Mouse (Mus musculus) ES-Bruce4 (cell line): Measurements from ENCODE around the gene Ccser1.

Experiments used
- CTCF ChIP-seq: IDR thresholded peaks from one replicate; pipeline ENCODE4 v1.8.1; 2011; ENCODE audit warnings: low read depth, low read length
- EP300 ChIP-seq: IDR thresholded peaks from 2 replicates; pipeline ENCODE4 v1.6.1; 2011; ENCODE audit warnings: low read depth, low read length; ENCODE audit not compliant: insufficient read depth
- POLR2A ChIP-seq: IDR thresholded peaks from one replicate; pipeline ENCODE4 v1.8.1; 2011; ENCODE audit warnings: low read length; ENCODE audit not compliant: insufficient read depth

DNA sequence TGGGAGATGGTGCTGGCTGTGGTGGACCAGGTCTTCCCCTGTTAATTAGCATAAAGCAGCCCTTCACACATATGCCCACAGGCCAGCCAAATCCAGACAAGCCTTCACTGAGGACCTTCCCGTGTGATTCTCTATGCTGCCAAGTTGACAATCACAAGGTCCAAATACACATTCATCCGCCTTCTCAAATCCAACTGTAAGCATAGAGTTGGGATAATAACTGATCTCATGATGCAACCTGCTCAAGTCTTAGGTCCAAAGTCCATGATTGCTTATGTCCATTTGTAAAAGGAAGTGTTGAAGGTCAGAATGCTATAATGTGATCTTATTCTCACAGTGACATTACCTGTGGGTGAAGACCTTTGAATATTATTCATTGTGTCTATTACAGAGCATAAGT, 43.4 kb downstream of the Ccser1 start:
- no peak for TF ChIP-seq CTCF
- TF ChIP-seq EP300, result no peak
- no peak for TF ChIP-seq POLR2A
